Mouse (Mus musculus): Measurements from ENCODE around the gene Lmf2. TPM values are rescaled to one million over a fixed set of nuclear protein-coding genes. Genes with fewer than 3 reads are reported as not detected.
A peak's percentile ranks its signal among the peaks of the same experiment; 100 is the strongest.

Gene Lmf2
- polyA plus RNA-seq, 2 experiments = 12.3 to 17.2 TPM

DNA sequence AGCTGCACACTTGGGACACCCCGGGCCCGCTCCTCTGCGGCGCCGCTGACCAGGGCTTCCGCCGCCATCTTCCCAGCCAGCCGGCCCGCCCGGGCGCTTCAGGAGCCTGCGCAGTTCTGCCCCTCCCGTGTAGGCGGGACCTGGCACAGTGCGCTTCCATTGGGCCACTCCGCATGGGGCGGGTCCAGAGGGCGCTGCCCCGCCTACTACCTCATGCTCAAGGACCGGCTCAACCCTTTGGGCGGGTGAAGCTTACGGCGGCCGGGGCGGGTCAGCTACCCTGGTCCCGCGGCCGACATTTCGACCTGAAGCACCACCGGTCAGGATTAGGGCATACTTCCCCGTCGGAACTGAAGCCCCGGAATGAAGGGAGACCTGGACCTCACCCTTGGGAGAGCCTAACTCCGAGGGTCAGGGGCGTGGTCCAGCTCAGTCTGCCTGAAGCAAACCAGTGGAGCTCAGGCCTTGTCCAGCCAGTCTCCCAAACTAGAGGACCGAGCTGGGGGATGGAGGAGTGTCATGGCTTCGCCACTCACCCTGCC, 40.2 kb downstream of the Lmf2 start, which contains the start of gene Sbf1:
TSS of gene Sbf1 (minus strand) at position 122 of the 542 bp plus-strand sequence.
- Histone ChIP-seq H3K4me3 (ENCODE audit: insufficient read depth in 1 of 2, low read depth in 2 of 2, low read length in 2 of 2) (peak within 1 kb of the TSS; percentile 85 to 86), H3K36me3 (replicated peaks; ENCODE audit: control insufficient read depth, insufficient read depth, low read depth) (no peaks in the 10 kb centered on the region), H3K4me1 (replicated peaks; ENCODE audit: control insufficient read depth in 2 of 2, insufficient read depth in 2 of 2, low read length in 1 of 2) (peaks cover 11 to 18% of the 10 kb centered on the region in 2 experiments; a peak in 3 of 4 replicates), H3K27me3 (ENCODE audit: control insufficient read depth, insufficient read depth, low read length) (no peaks in the 10 kb centered on the region), H3K27ac (no peak within 1 kb of the TSS; the same call in 1 of the 2 replicates), H3K9me3 (ENCODE audit: control insufficient read depth, low read length) (no peaks in the 10 kb centered on the region), H3K4me2 (ENCODE audit: low read depth) (peak within 1 kb of the TSS; percentile 86), H3K9ac (replicated peaks) (peak within 1 kb of the TSS; percentile 91)
- DNase-seq (ENCODE audit: low read depth in 3 of 3, low spot score in 3 of 3) (peak; percentile 93 to 94 (median 93)), ATAC-seq (ENCODE audit: insufficient read depth) (peak; percentile 100)
- TF ChIP-seq CTCF (IDR thresholded peaks at IDR 0.05; ENCODE audit: low read depth) (peak; percentile 15; the same call in 1 of the 2 replicates), EP300 (IDR thresholded peaks at IDR 0.05; ENCODE audit: low read depth) (no peak)
- WGBS (ENCODE audit: insufficient replicate concordance) = under 1% methylated on average over 37 of the region's 37 CpGs

DNA sequence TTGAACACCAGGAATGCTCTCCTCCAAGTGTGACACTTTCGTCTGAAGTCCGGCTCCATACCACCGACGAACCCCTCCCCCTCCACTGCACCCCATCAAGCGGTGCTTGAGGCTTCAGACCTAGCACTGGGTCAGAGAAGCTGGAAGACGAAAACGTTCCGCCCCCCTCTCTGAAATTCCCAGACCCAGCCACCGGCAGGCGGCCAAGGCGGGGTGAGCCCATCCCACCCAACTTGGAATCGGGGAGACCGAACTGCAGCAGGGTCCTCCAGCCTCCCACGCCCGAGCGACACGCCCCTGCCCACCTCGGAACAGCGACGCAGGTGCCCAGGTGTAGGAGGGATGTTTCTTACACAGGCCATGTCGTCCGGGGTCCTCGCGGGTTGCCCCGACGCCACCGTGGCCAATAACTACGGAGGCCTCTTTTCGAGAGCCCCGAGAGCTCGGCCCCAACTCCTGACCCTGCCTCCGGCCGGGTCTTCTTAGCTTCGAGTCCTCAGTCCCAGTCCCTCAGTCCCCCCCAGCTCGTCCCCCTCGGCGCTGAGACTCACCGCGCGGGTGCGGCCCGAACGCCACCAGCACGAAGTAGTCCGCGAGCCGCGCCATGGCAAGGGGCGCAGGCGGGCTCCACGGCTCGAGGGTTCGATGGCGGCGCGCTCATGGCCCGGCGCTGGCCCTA, 40.8 kb downstream of the Lmf2 start:
- Histone ChIP-seq H3K36me3 (replicated peaks; ENCODE audit: control insufficient read depth, insufficient read depth, low read depth) (no peaks in the 10 kb centered on the region), H3K4me2 (ENCODE audit: low read depth) (peak overlapping the region; percentile 86), H3K27ac (no peak overlapping the region; the same call in 1 of the 2 replicates), H3K4me3 (ENCODE audit: insufficient read depth in 1 of 2, low read depth in 2 of 2, low read length in 2 of 2) (peak overlapping the region; percentile 85 to 86), H3K9ac (replicated peaks) (peak overlapping the region; percentile 91), H3K9me3 (ENCODE audit: control insufficient read depth, low read length) (no peaks in the 10 kb centered on the region), H3K27me3 (ENCODE audit: control insufficient read depth, insufficient read depth, low read length) (no peaks in the 10 kb centered on the region), H3K4me1 (replicated peaks; ENCODE audit: control insufficient read depth in 2 of 2, insufficient read depth in 2 of 2, low read length in 1 of 2) (peaks cover 13 to 24% of the 10 kb centered on the region in 2 experiments; a peak in 3 of 4 replicates)
- ATAC-seq (ENCODE audit: insufficient read depth) (peak; percentile 55), DNase-seq (ENCODE audit: low read depth in 3 of 3, low spot score in 3 of 3) (no peak)
- TF ChIP-seq EP300 (IDR thresholded peaks at IDR 0.05; ENCODE audit: low read depth) (no peak), CTCF (IDR thresholded peaks at IDR 0.05; ENCODE audit: low read depth) (peak; percentile 48; the same call in 1 of the 2 replicates)
- WGBS (ENCODE audit: insufficient replicate concordance) = under 1% methylated on average over 58 of the region's 58 CpGs

DNA sequence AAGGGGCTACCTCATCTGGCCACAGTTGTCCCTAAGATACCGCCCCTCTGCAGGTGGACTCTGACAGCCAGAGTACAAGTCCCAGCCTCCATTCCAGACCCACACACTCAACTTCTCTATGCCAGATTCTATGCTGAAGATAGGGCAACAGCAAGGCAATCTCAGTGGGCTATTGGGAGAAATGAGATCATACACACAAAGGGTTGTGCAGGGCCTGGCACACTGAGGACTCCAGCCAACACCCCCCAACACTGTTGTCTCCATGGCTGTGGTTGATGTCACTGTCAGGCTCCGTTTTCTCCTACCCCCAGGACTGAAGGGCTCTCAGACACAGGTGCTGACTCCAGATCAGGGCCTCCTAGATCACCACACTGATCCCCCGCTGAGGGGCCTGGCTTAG, 41.4 kb downstream of the Lmf2 start:
- H3K27ac ChIP-seq = no peak overlapping the region
- H3K27me3 ChIP-seq (ENCODE audit: control insufficient read depth, insufficient read depth, low read length) = no peaks in the 10 kb centered on the region
- no peaks in the 10 kb centered on the region for H3K9me3 ChIP-seq (ENCODE audit: control insufficient read depth, low read length)
- H3K4me1 ChIP-seq (replicated peaks; ENCODE audit: control insufficient read depth in 2 of 2, insufficient read depth in 2 of 2, low read length in 1 of 2) = peaks cover 13 to 26% of the 10 kb centered on the region in 2 experiments; a peak in 3 of 4 replicates
- ATAC-seq (ENCODE audit: insufficient read depth) (no peak), DNase-seq (ENCODE audit: low read depth in 3 of 3, low spot score in 3 of 3) (no peak)
- peak overlapping the region; percentile 91 for H3K9ac ChIP-seq (replicated peaks)
- peak overlapping the region; percentile 85 to 86 for H3K4me3 ChIP-seq (ENCODE audit: insufficient read depth in 1 of 2, low read depth in 2 of 2, low read length in 2 of 2)
- WGBS (ENCODE audit: insufficient replicate concordance) = 28% methylated on average over 3 of the region's 3 CpGs
- H3K4me2 ChIP-seq (ENCODE audit: low read depth) = peak overlapping the region; percentile 86
- no peaks in the 10 kb centered on the region for H3K36me3 ChIP-seq (replicated peaks; ENCODE audit: control insufficient read depth, insufficient read depth, low read depth)
- no peak for TF ChIP-seq CTCF (IDR thresholded peaks at IDR 0.05; ENCODE audit: low read depth)
- no peak for TF ChIP-seq EP300 (IDR thresholded peaks at IDR 0.05; ENCODE audit: low read depth)

DNA sequence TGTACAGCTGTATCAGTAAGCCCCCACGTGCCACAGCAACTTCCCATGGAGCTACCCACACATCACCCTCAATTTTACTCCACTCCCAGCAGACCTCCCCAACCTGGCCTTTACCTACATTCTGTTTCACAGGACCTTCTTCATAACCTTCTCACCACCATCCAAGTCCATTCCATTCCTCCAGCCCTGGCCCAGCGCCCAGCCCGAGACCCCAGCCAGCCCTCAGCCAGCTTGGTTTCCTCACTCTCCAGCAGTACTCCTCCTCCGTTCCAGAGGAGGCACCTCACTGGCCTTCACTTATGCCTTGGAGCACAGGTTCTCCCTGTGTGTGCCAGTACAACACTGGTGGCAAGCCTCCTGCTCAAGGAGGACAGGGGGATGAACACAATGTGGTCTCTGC, 42.1 kb downstream of the Lmf2 start:
- Histone ChIP-seq H3K4me1 (replicated peaks; ENCODE audit: control insufficient read depth in 2 of 2, insufficient read depth in 2 of 2, low read length in 1 of 2) (peaks cover 13 to 26% of the 10 kb centered on the region in 2 experiments; a peak in 3 of 4 replicates), H3K4me3 (ENCODE audit: insufficient read depth in 1 of 2, low read depth in 2 of 2, low read length in 2 of 2) (no peak overlapping the region), H3K9me3 (ENCODE audit: control insufficient read depth, low read length) (no peaks in the 10 kb centered on the region), H3K27ac (no peak overlapping the region), H3K36me3 (replicated peaks; ENCODE audit: control insufficient read depth, insufficient read depth, low read depth) (no peaks in the 10 kb centered on the region), H3K27me3 (ENCODE audit: control insufficient read depth, insufficient read depth, low read length) (no peaks in the 10 kb centered on the region), H3K9ac (replicated peaks) (no peak overlapping the region), H3K4me2 (ENCODE audit: low read depth) (peak overlapping the region; percentile 86; the same call in 1 of the 2 replicates)
- 73% methylated on average over 4 of the region's 4 CpGs for WGBS (ENCODE audit: insufficient replicate concordance)
- no peak for TF ChIP-seq EP300 (IDR thresholded peaks at IDR 0.05; ENCODE audit: low read depth)
- TF ChIP-seq CTCF (IDR thresholded peaks at IDR 0.05; ENCODE audit: low read depth) = no peak
- DNase-seq (ENCODE audit: low read depth in 3 of 3, low spot score in 3 of 3) (no peak), ATAC-seq (ENCODE audit: insufficient read depth) (no peak)

DNA sequence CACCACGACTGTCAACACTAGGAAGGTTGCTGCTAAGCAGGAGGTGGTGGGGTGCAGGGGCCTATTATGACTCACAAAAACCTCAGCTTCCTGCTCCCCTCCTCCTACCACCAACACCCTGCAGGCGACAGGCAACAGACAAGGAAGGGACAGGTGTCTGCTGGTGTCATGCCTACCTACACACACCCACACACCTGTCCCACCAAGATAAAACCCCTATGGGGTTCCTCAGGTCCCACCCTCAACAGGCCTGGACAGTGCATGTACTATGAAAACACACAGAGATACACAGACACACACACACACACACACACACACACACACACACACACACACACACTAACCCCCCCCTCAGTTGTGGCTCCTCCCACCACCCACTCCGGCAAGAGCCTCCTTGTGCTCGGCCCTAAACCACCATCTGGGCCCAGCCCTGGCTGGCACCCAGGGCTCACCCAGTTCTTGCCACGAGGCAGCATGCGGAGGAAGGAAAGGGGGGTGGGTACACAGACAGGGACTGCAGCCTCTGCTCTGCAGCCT, 45.4 kb downstream of the Lmf2 start:
- no peak overlapping the region for H3K27ac ChIP-seq
- H3K36me3 ChIP-seq (replicated peaks; ENCODE audit: control insufficient read depth, insufficient read depth, low read depth) = peaks cover 6% of the 10 kb centered on the region
- H3K9ac ChIP-seq (replicated peaks) = peak overlapping the region; percentile 13; the same call in 1 of the 2 replicates
- H3K27me3 ChIP-seq (ENCODE audit: control insufficient read depth, insufficient read depth, low read length) = no peaks in the 10 kb centered on the region
- ATAC-seq (ENCODE audit: insufficient read depth) = peak; percentile 9; the same call in 1 of the 2 replicates
- H3K9me3 ChIP-seq (ENCODE audit: control insufficient read depth, low read length) = no peaks in the 10 kb centered on the region
- 13% methylated on average over 6 of the region's 6 CpGs for WGBS (ENCODE audit: insufficient replicate concordance)
- H3K4me3 ChIP-seq (ENCODE audit: insufficient read depth in 1 of 2, low read depth in 2 of 2, low read length in 2 of 2) = no peak overlapping the region
- peak overlapping the region; percentile 6; the same call in 1 of the 2 replicates for H3K4me2 ChIP-seq (ENCODE audit: low read depth)
- no peak for TF ChIP-seq CTCF (IDR thresholded peaks at IDR 0.05; ENCODE audit: low read depth)
- TF ChIP-seq EP300 (IDR thresholded peaks at IDR 0.05; ENCODE audit: low read depth) = no peak
- peaks cover 8 to 26% of the 10 kb centered on the region in 2 experiments; a peak in 3 of 4 replicates for H3K4me1 ChIP-seq (replicated peaks; ENCODE audit: control insufficient read depth in 2 of 2, insufficient read depth in 2 of 2, low read length in 1 of 2)
- DNase-seq (ENCODE audit: low read depth in 3 of 3, low spot score in 3 of 3) = no peak

All from liver, embryonic 14.5 days (tissue).